Mouse (Mus musculus): Measurements from ENCODE around the gene Lamc1.

DNA sequence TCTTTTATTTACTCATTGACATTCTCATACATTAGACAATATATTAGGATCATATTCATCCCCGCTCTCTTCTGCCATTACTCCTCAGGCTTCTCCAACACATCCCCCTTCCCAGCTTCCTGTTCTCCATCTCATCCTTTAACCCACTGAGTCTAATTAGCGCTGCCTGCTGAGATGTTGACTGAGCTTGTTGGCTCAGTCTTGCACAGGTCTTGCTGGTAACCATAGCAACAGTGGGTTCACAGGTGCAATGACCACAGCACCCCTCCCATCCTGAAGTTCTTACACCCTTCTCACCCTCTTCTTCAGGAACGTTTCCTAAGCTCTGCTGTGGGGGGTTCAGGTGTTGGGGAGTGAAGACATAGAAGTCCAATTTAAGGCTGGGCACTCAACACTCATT, 28.0 kb upstream of the Lamc1 start:
- no peak for TF ChIP-seq CTCF (IDR thresholded peaks at IDR 0.05; ENCODE audit: borderline replicate concordance, insufficient read depth, low read length)
- TF ChIP-seq POLR2A (IDR thresholded peaks at IDR 0.05; ENCODE audit: low read depth, low read length), result no peak

Measured in embryonic fibroblast, embryonic 13.5 days (primary cell).